Mouse (Mus musculus) G1E (cell line): ENCODE measurements at regions not wholly inside any gene's neighbourhood (a gene's known extent, or its start where the extent isn't known, plus 50 kb on each side); places are given as distances from the start of the nearest gene placed in this dataset.

Experiments used
- ATAC-seq: 2 replicates; pipeline ENCODE4 v1.8.0; 2016; ENCODE audit warnings: mild to moderate bottlenecking; ENCODE audit not compliant: insufficient number of reproducible peaks, poor library complexity, low FRiP score, severe bottlenecking; ENCODE audit errors: extremely low read depth
- DNase-seq: peaks from one replicate; pipeline ENCODE4 v3.0.0; 2012; ENCODE audit warnings: low spot score
- H3K27me3 ChIP-seq: 2 replicates; pipeline ENCODE4 v1.6.1; 2012; ENCODE audit warnings: mild to moderate bottlenecking, low read length, inconsistent platforms; ENCODE audit not compliant: insufficient read depth
- H3K36me3 ChIP-seq: replicated peaks from 2 replicates; pipeline ENCODE3; 2012; ENCODE audit warnings: mild to moderate bottlenecking, inconsistent platforms
- H3K4me1 ChIP-seq: 2 replicates; pipeline ENCODE4 v1.6.1; 2012; ENCODE audit warnings: low read depth, low read length, inconsistent platforms, mixed read lengths; ENCODE audit not compliant: insufficient read depth
- H3K4me3 ChIP-seq: 2 replicates; pipeline ENCODE4 v1.5.1; 2012; ENCODE audit warnings: low read depth, mild to moderate bottlenecking, inconsistent platforms, low read length, moderate library complexity, mixed read lengths
- H3K9me3 ChIP-seq: replicated peaks from 2 replicates; pipeline ENCODE4 v1.6.1; 2012; ENCODE audit warnings: inconsistent platforms
- CTCF ChIP-seq: IDR thresholded peaks from 2 replicates; pipeline ENCODE4 v1.5.1; 2012; ENCODE audit warnings: low read depth, low read length, inconsistent platforms, mixed read lengths
- GATA1 ChIP-seq: IDR thresholded peaks from 2 replicates; pipeline ENCODE4 v1.6.1; 2012; ENCODE audit warnings: borderline replicate concordance, low read length, inconsistent platforms, mixed read lengths
- GATA2 ChIP-seq: IDR thresholded peaks from 2 replicates; pipeline ENCODE4 v1.6.1; 2012; ENCODE audit warnings: low read depth, low read length, inconsistent platforms, borderline replicate concordance
- POLR2AphosphoS5 ChIP-seq: IDR thresholded peaks from 2 replicates; pipeline ENCODE4 v1.6.1; 2012; ENCODE audit warnings: low read depth, low read length, inconsistent platforms; ENCODE audit not compliant: insufficient replicate concordance
- TAL1 ChIP-seq: conservative IDR thresholded peaks from 2 replicates; pipeline ENCODE4 v1.6.1; 2012; ENCODE audit warnings: low read depth, low read length, inconsistent platforms, mixed read lengths

GRCm38 (mm10) chr3:128575339-128576129 is 624.1 kb upstream of the Pitx2 start:
- H3K4me3 ChIP-seq = no peak overlapping the region

GRCm38 (mm10) chr3:128570551-128570950 is 629.1 kb upstream of the Pitx2 start:
- Histone ChIP-seq H3K4me3 (no peak overlapping the region), H3K36me3 (no peaks in the 10 kb centered on the region), H3K27me3 (no peaks in the 10 kb centered on the region), H3K4me1 (no peaks in the 10 kb centered on the region), H3K9me3 (peaks cover 7% of the 10 kb centered on the region)
- TF ChIP-seq GATA1 (no peak), GATA2 (no peak), TAL1 (no peak), POLR2AphosphoS5 (no peak), CTCF (no peak)
- ATAC-seq (no peak), DNase-seq (no peak)

More at GRCm38 (mm10) chr3:128575339-128576129, 624.1 kb upstream of the Pitx2 start:
- TF ChIP-seq CTCF = no peak
- no peak for TF ChIP-seq POLR2AphosphoS5
- no peak for TF ChIP-seq GATA2
- TF ChIP-seq GATA1 = no peak
- TF ChIP-seq TAL1 = no peak
- Histone ChIP-seq H3K27me3 (no peaks in the 10 kb centered on the region), H3K4me1 (no peaks in the 10 kb centered on the region), H3K9me3 (no peaks in the 10 kb centered on the region), H3K36me3 (no peaks in the 10 kb centered on the region)
- ATAC-seq (no peak), DNase-seq (no peak)

GRCm38 (mm10) chr3:128565386-128565785 is 634.3 kb upstream of the Pitx2 start:
- Histone ChIP-seq H3K36me3 (no peaks in the 10 kb centered on the region), H3K4me3 (no peak overlapping the region), H3K27me3 (no peaks in the 10 kb centered on the region), H3K9me3 (peaks cover 10% of the 10 kb centered on the region), H3K4me1 (no peaks in the 10 kb centered on the region)
- TF ChIP-seq GATA2 (no peak), POLR2AphosphoS5 (no peak), CTCF (no peak), TAL1 (no peak), GATA1 (no peak)
- ATAC-seq (no peak), DNase-seq (no peak)

GRCm38 (mm10) chr3:128546416-128547327 is 650.5 kb upstream of the Fam241a start:
- ATAC-seq (no peak), DNase-seq (no peak)
- TF ChIP-seq TAL1 (no peak), POLR2AphosphoS5 (no peak), GATA2 (no peak), GATA1 (no peak), CTCF (no peak)
- Histone ChIP-seq H3K4me3 (no peak overlapping the region), H3K9me3 (peaks cover 7% of the 10 kb centered on the region), H3K27me3 (no peaks in the 10 kb centered on the region), H3K36me3 (no peaks in the 10 kb centered on the region), H3K4me1 (no peaks in the 10 kb centered on the region)

- no peak overlapping the region for H3K4me3 ChIP-seq
- DNase-seq (no peak), ATAC-seq (no peak)
- TF ChIP-seq GATA2 (no peak), CTCF (no peak), TAL1 (no peak)
- H3K4me1 ChIP-seq = no peaks in the 10 kb centered on the region
- peaks cover 16% of the 10 kb centered on the region for H3K9me3 ChIP-seq
- no peaks in the 10 kb centered on the region for H3K27me3 ChIP-seq
- no peaks in the 10 kb centered on the region for H3K36me3 ChIP-seq
These were observed 629.3 kb upstream of the Fam241a start for GRCm38 (mm10) chr3:128525427-128525826.

- ATAC-seq (no peak), DNase-seq (no peak)
- Histone ChIP-seq H3K9me3 (peaks cover 25% of the 10 kb centered on the region), H3K4me3 (no peak overlapping the region), H3K36me3 (no peaks in the 10 kb centered on the region), H3K4me1 (no peaks in the 10 kb centered on the region), H3K27me3 (no peaks in the 10 kb centered on the region)
- no peak for TF ChIP-seq GATA2
- TF ChIP-seq GATA1 = no peak
- no peak for TF ChIP-seq POLR2AphosphoS5
- TF ChIP-seq CTCF = no peak
- no peak for TF ChIP-seq TAL1
These were observed 624.6 kb upstream of the Fam241a start for GRCm38 (mm10) chr3:128520671-128521103.
